Mouse (Mus musculus) thymus, postnatal 36 days (tissue): Measurements from ENCODE around the gene Olfr317.
"Not testable (repeated sequence)": the region's sequence is repeated elsewhere in the genome, so short reads cannot be mapped to it uniquely, and the experiment has no call there.

ENCODE experiments used
- DNase-seq, 2 experiments: peaks; one replicate each; pipeline ENCODE4 v3.0.0; 2022; ENCODE audit warnings: mixed read lengths in 2 of 2

The Olfr317 gene

GRCm38 (mm10) chr11:58738792-58739262, at the start of gene Olfr317:
Olfr317 (minus strand) TSS chr11:58739212.
- DNase-seq = no peak

GRCm38 (mm10) chr11:58788346-58788745, 49.3 kb upstream of the Olfr317 start:
- peak; percentile 46 to 66 for DNase-seq

DNA sequence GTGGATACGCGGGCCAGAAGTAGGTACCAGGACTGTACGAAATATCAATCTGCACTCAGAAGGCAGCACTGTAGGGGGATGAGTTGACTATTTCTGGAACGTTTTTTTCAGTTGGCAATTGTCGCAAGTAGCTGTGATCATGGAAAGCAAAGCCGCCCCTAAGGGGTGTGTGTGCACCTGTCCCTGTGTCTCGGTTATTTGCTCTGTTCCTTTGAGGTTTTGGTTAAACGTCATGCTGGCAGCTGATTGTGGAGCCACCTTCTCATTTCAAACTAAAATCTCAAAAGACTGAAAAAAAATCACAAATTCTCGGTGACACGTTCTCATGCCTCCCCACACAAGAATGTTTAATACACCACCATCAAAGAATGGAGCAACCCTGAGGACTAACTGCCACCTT, 48.6 kb upstream of the Olfr317 start:
- DNase-seq = peak; percentile 50 to 75

DNA sequence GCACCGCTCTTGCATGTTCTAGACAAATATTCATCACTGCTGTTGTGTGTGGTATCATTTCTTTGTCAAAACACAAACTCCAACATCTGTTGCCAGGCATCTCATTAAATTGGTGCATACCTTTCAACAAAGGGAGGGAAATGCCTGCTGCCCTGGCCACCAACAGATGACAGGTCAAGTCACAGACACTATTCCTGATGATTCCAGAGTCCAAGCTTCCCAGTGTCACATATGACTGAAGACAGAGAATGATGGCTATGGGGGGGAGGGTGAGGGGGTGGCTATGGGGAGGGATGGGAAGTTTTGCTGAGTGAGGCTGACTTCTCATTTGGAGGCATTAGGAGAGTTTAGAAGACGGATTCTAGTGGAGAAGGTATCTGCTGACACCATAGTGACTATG, 45.2 kb upstream of the Olfr317 start:
- DNase-seq = no peak

GRCm38 (mm10) chr11:58782480-58783089, 43.6 kb upstream of the Olfr317 start, which contains the start of gene Olfr314:
Olfr314 (plus strand) TSS chr11:58782952.
- DNase-seq = no peak

GRCm38 (mm10) chr11:58772888-58773287, 33.9 kb upstream of the Olfr317 start, which contains the start of gene Olfr315:
Olfr315 (plus strand) TSS chr11:58773188.
- DNase-seq = no peak

DNA sequence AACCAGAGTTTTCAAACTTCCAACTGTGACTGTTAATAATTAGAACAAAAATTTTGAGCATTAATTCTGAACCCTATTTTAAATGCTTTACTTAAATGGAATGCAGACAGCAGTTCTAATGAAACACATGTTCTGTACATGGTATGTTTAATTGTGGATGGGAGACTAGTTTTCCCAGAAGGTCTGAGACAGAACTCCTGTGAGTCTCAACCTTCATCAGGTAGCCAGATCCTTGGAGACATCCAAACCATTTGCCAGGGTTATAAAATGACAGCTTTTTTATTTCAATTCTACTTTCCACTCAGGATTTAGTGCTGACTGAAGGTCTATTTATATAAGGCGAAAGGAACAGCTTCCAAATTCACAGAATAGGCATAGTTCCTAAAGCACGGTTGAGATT, 13.4 kb upstream of the Olfr317 start, which contains the start of gene Olfr316:
TSS of gene Olfr316 (plus strand) at position 301 of the 400 bp plus-strand sequence.
- no peak for DNase-seq

GRCm38 (mm10) chr11:58751096-58751495, 12.1 kb upstream of the Olfr317 start:
- DNase-seq = peak in 1 of 2 experiments; percentile 15

DNA sequence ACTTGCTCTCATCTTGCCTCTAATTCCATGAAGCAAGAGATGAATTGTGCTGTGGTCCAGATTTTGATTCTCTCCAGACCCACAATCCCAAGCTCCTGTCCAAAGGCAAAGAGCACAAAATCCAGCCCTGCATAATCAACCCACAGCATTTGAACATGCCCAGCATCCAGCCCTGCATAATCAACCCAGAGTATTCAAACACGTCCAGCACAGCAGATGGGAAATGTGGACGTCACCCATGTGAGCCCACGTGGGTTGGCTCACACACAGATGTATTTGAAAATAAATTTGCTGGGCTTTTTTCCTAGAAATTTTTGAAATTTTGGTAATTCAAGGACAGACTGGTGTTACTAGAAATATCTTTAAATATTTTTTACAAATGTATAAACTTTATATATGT, 5.6 kb downstream of the Olfr317 start:
- no peak for DNase-seq

GRCm38 (mm10) chr11:58727896-58728650, 10.9 kb downstream of the Olfr317 start:
- not testable (repeated sequence) for DNase-seq

GRCm38 (mm10) chr11:58723914-58724313, 15.1 kb downstream of the Olfr317 start, which contains the start of gene Olfr318:
Olfr318 (minus strand) TSS chr11:58724014.
- no peak for DNase-seq

GRCm38 (mm10) chr11:58719701-58720100, 19.3 kb downstream of the Olfr317 start:
- no peak for DNase-seq

GRCm38 (mm10) chr11:58717723-58718122, 21.3 kb downstream of the Olfr317 start:
- DNase-seq = not testable (repeated sequence)

DNA sequence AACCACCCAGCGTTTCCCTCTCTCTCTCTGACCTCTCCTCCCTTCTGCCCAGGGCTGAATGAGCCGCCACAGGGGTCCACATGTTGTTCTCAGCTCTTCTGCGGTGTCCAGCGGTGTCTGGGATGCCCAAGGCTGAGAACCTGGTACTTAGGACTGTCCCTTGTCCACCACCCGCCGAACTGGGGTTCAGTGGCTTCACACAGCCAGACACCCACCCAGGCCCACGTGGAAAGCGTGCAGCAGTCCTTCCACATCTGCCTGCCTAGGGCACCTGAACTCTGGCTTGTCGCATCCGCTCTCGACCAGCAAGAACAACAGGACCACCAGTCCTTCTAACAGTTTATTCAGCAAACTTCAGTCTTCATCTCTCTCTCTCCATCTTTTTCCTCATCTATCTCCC, 29.9 kb downstream of the Olfr317 start:
- DNase-seq = no peak

DNA sequence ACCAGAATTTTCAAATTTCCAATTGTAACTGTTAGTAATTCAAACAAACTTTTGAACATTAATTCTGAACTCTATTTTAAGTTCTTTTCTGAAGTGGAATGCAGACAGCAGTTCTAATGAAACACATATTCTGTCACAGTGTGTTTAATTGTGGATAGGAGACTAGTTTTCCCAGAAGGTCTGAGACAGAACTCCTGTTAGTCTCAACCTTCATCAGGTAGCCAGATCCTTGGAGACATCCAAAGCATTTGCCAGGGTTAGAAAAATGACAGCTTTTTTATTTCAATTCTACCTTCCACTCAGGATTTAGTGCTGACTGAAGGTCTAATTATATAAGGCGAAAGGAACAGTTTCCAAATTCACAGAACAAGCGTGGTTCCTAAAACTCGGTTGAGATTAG, 40.1 kb downstream of the Olfr317 start, which contains the start of gene Olfr319:
TSS of gene Olfr319 (plus strand) at position 301 of the 400 bp plus-strand sequence.
- DNase-seq = no peak
